Mouse (Mus musculus): Measurements from ENCODE around the gene Slc25a39.

DNA sequence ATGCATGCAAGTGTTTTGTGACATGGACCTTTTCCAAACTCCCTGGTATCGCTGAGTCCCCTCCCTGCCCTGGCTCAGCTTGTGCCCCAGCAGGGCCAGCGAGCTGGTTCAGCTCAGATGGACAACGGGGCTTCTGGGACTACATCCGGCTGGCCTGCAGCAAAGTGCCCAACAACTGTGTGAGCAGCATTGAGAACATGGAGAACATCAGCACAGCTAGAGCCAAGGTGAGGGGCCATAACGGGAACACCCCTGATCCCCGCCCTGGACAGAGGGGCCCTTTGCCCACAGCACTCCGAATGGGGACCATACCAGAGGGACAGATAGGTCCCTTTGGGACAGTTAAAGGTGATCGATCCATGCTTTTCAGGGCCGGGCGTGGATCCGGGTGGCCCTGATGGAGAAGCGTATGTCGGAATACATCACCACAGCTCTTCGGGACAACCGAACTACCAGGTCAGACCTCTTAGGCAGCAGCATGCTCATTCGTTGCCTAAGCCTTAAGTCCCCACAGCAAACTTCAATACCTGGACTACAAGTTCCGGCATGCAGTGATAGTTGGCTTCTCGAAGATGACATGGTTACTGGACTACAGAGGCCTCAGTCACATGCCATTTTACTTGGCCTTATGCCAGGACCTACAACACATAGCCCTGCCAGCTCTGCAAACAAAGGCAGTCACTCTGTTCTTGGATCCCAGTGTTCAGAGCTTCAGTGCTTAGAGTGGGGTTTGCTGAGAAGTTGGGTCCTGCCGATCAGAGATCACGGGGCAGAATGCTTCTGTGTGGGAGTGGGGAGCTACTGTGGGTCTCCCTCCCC, 9.5 kb downstream of the Slc25a39 start:
- TF ChIP-seq MAFK (IDR thresholded peaks at IDR 0.05; ENCODE audit: borderline replicate concordance, low read depth, low read length) (no peak), EP300 (IDR thresholded peaks at IDR 0.05; ENCODE audit: low read depth in 1 of 2, low read length in 2 of 2) (no peak), POLR2A (IDR thresholded peaks at IDR 0.05; ENCODE audit: control insufficient read depth in 1 of 2, insufficient read depth in 1 of 2, low read depth in 1 of 2, low read length in 2 of 2, poor library complexity in 1 of 2) (no peak), POLR2AphosphoS2 (IDR thresholded peaks at IDR 0.05; ENCODE audit: low read length) (no peak), CHD2 (IDR thresholded peaks at IDR 0.05; ENCODE audit: low read length) (no peak), MAX (IDR thresholded peaks at IDR 0.05; ENCODE audit: low read length) (no peak), CTCF (IDR thresholded peaks at IDR 0.05 in 2 of 3, conservative IDR thresholded peaks at IDR 0.05 in 1 of 3; ENCODE audit: control insufficient read depth in 1 of 3, insufficient read depth in 1 of 3, low read depth in 2 of 3, low read length in 3 of 3, poor library complexity in 1 of 3, severe bottlenecking in 1 of 3) (no peak), SMC3 (IDR thresholded peaks at IDR 0.05; ENCODE audit: low read depth, low read length) (no peak), KAT2A (conservative IDR thresholded peaks at IDR 0.05; ENCODE audit: low read depth, low read length) (no peak), ZNF384 (IDR thresholded peaks at IDR 0.05; ENCODE audit: low read depth, low read length) (no peak), SIN3A (IDR thresholded peaks at IDR 0.05; ENCODE audit: low read length) (no peak), USF1 (IDR thresholded peaks at IDR 0.05; ENCODE audit: low read depth, low read length) (peak; percentile 44; the same call in 1 of the 2 replicates), E2F4 (IDR thresholded peaks at IDR 0.05; ENCODE audit: borderline replicate concordance, low read depth, low read length) (no peak)

Data from MEL (cell line).